Mouse (Mus musculus) lung, adult 2 months (tissue): ENCODE measurements at regions not wholly inside any gene's neighbourhood (a gene's known extent, or its start where the extent isn't known, plus 50 kb on each side); places are given as distances from the start of the nearest gene placed in this dataset.

Source experiments
- CTCF ChIP-seq: fragments of 200-500 bp; IDR thresholded peaks from 2 replicates; pipeline ENCODE4 v1.5.1; 2011; ENCODE audit warnings: mild to moderate bottlenecking, low read length, control low read depth; ENCODE audit not compliant: insufficient read depth
- POLR2A ChIP-seq: fragments of 200-500 bp; IDR thresholded peaks from 2 replicates; pipeline ENCODE4 v1.6.1; 2011; ENCODE audit warnings: low read depth, mild to moderate bottlenecking, control low read depth, low read length, borderline replicate concordance; ENCODE audit errors: extremely low read depth

DNA sequence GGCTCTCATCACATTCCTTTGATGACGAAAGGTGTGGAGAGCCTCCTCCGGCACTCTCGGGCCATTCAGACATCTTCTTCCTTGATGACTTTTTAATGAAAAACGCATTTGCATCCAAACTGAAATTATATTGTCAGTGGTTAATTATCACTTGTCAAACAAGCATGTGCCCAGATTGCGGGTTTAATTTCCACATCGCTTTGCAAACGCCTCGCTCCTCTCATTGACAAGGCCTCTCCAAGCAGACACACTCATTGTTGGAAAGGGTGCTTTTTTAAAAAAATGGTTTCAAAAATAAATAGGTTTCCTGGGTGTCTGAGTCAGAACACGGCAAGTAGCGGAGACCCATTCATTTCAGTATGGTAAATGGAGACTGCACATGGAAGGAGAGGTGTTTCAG lies 240.1 kb downstream of the Ptpru start:
- no peak for TF ChIP-seq POLR2A
- no peak for TF ChIP-seq CTCF
